Mouse (Mus musculus): ENCODE measurements around the gene Maz. TPM values are rescaled to one million over a fixed set of nuclear protein-coding genes. Genes with fewer than 3 reads are reported as not detected.

Gene Maz
- polyA plus RNA-seq, 1 experiment from 2014 or later: 42.2 TPM

GRCm38 (mm10) chr7:126999568-126999967 is 27.3 kb downstream of the Maz start:
- no peak for ATAC-seq (ENCODE audit: low read depth)
- H3K27me3 ChIP-seq: no peaks in the 10 kb centered on the region
- 46% methylated on average over 10 of the region's 10 CpGs for WGBS (ENCODE audit: insufficient replicate concordance)
- no peak overlapping the region for H3K4me2 ChIP-seq
- no peak for DNase-seq
- H3K36me3 ChIP-seq: peaks cover 9% of the 10 kb centered on the region; the same call in 1 of the 2 replicates
- H3K27ac ChIP-seq: no peak overlapping the region
- H3K4me3 ChIP-seq (replicated peaks): no peak overlapping the region
- H3K9ac ChIP-seq: no peak overlapping the region
- no peaks in the 10 kb centered on the region for H3K4me1 ChIP-seq (replicated peaks)
- no peaks in the 10 kb centered on the region for H3K9me3 ChIP-seq (replicated peaks)

GRCm38 (mm10) chr7:126996449-126996848 is 30.4 kb downstream of the Maz start:
- ATAC-seq (ENCODE audit: low read depth): no peak
- Histone ChIP-seq H3K36me3 (peaks cover 9% of the 10 kb centered on the region; the same call in 1 of the 2 replicates), H3K9ac (no peak overlapping the region), H3K4me3 (replicated peaks) (no peak overlapping the region), H3K9me3 (replicated peaks) (no peaks in the 10 kb centered on the region), H3K4me2 (no peak overlapping the region), H3K27ac (no peak overlapping the region), H3K4me1 (replicated peaks) (no peaks in the 10 kb centered on the region), H3K27me3 (no peaks in the 10 kb centered on the region)
- WGBS (ENCODE audit: insufficient replicate concordance): 64% methylated on average over 4 of the region's 4 CpGs
- no peak for DNase-seq

GRCm38 (mm10) chr7:126988816-126989215 is 38.0 kb downstream of the Maz start:
- 57% methylated on average over 8 of the region's 8 CpGs for WGBS (ENCODE audit: insufficient replicate concordance)
- no peak overlapping the region for H3K4me3 ChIP-seq (replicated peaks)
- no peaks in the 10 kb centered on the region for H3K9me3 ChIP-seq (replicated peaks)
- DNase-seq (no peak), ATAC-seq (ENCODE audit: low read depth) (no peak)
- H3K27ac ChIP-seq: no peak overlapping the region
- H3K9ac ChIP-seq: no peak overlapping the region
- H3K36me3 ChIP-seq: no peaks in the 10 kb centered on the region
- no peaks in the 10 kb centered on the region for H3K4me1 ChIP-seq (replicated peaks)
- H3K4me2 ChIP-seq: no peak overlapping the region
- H3K27me3 ChIP-seq: no peaks in the 10 kb centered on the region

- 0 out of 2 replicates have a peak, but pooled peaks cover 3% of the 10 kb centered on the region for H3K36me3 ChIP-seq
- no peaks in the 10 kb centered on the region for H3K9me3 ChIP-seq (replicated peaks)
- peaks cover 11% of the 10 kb centered on the region for H3K4me1 ChIP-seq (replicated peaks)
- H3K9ac ChIP-seq: no peak overlapping the region
- no peak overlapping the region for H3K4me2 ChIP-seq
- no peak overlapping the region for H3K4me3 ChIP-seq (replicated peaks)
- H3K27ac ChIP-seq: no peak overlapping the region
- WGBS (ENCODE audit: insufficient replicate concordance): 45% methylated on average over 9 of the region's 9 CpGs
- H3K27me3 ChIP-seq: no peaks in the 10 kb centered on the region
- no peak for DNase-seq
- no peak for ATAC-seq (ENCODE audit: low read depth)
Observed at GRCm38 (mm10) chr7:126986319-126986718, 40.5 kb downstream of the Maz start.

- WGBS (ENCODE audit: insufficient replicate concordance): 56% methylated on average over 10 of the region's 10 CpGs
Observed at GRCm38 (mm10) chr7:126984667-126985444, 42.0 kb downstream of the Maz start.

GRCm38 (mm10) chr7:126983113-126983512 is 43.7 kb downstream of the Maz start:
- DNase-seq (no peak), ATAC-seq (ENCODE audit: low read depth) (no peak)
- H3K27me3 ChIP-seq: no peaks in the 10 kb centered on the region
- H3K4me2 ChIP-seq: no peak overlapping the region
- WGBS (ENCODE audit: insufficient replicate concordance): 71% methylated on average over 7 of the region's 7 CpGs
- no peaks in the 10 kb centered on the region for H3K9me3 ChIP-seq (replicated peaks)
- H3K9ac ChIP-seq: no peak overlapping the region
- H3K36me3 ChIP-seq: peaks cover 33% of the 10 kb centered on the region
- peaks cover 31% of the 10 kb centered on the region for H3K4me1 ChIP-seq (replicated peaks)
- H3K4me3 ChIP-seq (replicated peaks): no peak overlapping the region
- no peak overlapping the region for H3K27ac ChIP-seq

More at GRCm38 (mm10) chr7:126984667-126985444, 42.0 kb downstream of the Maz start:
- ATAC-seq (ENCODE audit: low read depth): no peak
- Histone ChIP-seq H3K36me3 (peaks cover 16% of the 10 kb centered on the region), H3K27ac (no peak overlapping the region), H3K4me1 (replicated peaks) (peaks cover 17% of the 10 kb centered on the region), H3K4me3 (replicated peaks) (no peak overlapping the region), H3K4me2 (no peak overlapping the region), H3K9me3 (replicated peaks) (no peaks in the 10 kb centered on the region), H3K9ac (no peak overlapping the region), H3K27me3 (no peaks in the 10 kb centered on the region)
- DNase-seq: no peak

GRCm38 (mm10) chr7:126982054-126982453 is 44.8 kb downstream of the Maz start:
- ATAC-seq (ENCODE audit: low read depth) (no peak), DNase-seq (no peak)
- H3K4me1 ChIP-seq (replicated peaks): peaks cover 41% of the 10 kb centered on the region
- 47% methylated on average over 4 of the region's 4 CpGs for WGBS (ENCODE audit: insufficient replicate concordance)
- no peaks in the 10 kb centered on the region for H3K9me3 ChIP-seq (replicated peaks)
- no peak overlapping the region for H3K9ac ChIP-seq
- no peak overlapping the region for H3K4me2 ChIP-seq
- peaks cover 38% of the 10 kb centered on the region for H3K36me3 ChIP-seq
- no peaks in the 10 kb centered on the region for H3K27me3 ChIP-seq
- no peak overlapping the region for H3K27ac ChIP-seq
- H3K4me3 ChIP-seq (replicated peaks): no peak overlapping the region

- ATAC-seq (ENCODE audit: low read depth): no peak
- no peak overlapping the region for H3K9ac ChIP-seq
Observed at GRCm38 (mm10) chr7:126981601-126982000, 45.2 kb downstream of the Maz start.

GRCm38 (mm10) chr7:126978841-126979240 is 48.0 kb downstream of the Maz start:
- WGBS (ENCODE audit: insufficient replicate concordance): 76% methylated on average over 6 of the region's 6 CpGs
- peaks cover 38% of the 10 kb centered on the region for H3K36me3 ChIP-seq
- no peaks in the 10 kb centered on the region for H3K27me3 ChIP-seq
- no peak overlapping the region for H3K27ac ChIP-seq
- peaks cover 52% of the 10 kb centered on the region for H3K4me1 ChIP-seq (replicated peaks)
- no peak overlapping the region for H3K4me3 ChIP-seq (replicated peaks)
- H3K9me3 ChIP-seq (replicated peaks): no peaks in the 10 kb centered on the region
- no peak for ATAC-seq (ENCODE audit: low read depth)
- no peak overlapping the region for H3K4me2 ChIP-seq
- no peak for DNase-seq
- H3K9ac ChIP-seq: no peak overlapping the region

More at GRCm38 (mm10) chr7:126981601-126982000, 45.2 kb downstream of the Maz start:
- Histone ChIP-seq H3K9me3 (replicated peaks) (no peaks in the 10 kb centered on the region), H3K4me2 (no peak overlapping the region), H3K27ac (no peak overlapping the region), H3K4me1 (replicated peaks) (peaks cover 44% of the 10 kb centered on the region), H3K4me3 (replicated peaks) (no peak overlapping the region), H3K27me3 (no peaks in the 10 kb centered on the region), H3K36me3 (peaks cover 38% of the 10 kb centered on the region)
- no peak for DNase-seq
- 77% methylated on average over 2 of the region's 2 CpGs for WGBS (ENCODE audit: insufficient replicate concordance)

- DNase-seq (peak; percentile 24), ATAC-seq (ENCODE audit: low read depth) (no peak)
- Histone ChIP-seq H3K9ac (peak overlapping the region; percentile 94), H3K4me3 (replicated peaks) (peak overlapping the region; percentile 87), H3K36me3 (peaks cover 38% of the 10 kb centered on the region), H3K4me1 (replicated peaks) (peaks cover 48% of the 10 kb centered on the region), H3K27ac (peak overlapping the region; percentile 91), H3K27me3 (no peaks in the 10 kb centered on the region), H3K4me2 (peak overlapping the region; percentile 81), H3K9me3 (replicated peaks) (no peaks in the 10 kb centered on the region)
- WGBS (ENCODE audit: insufficient replicate concordance): 22% methylated on average over 14 of the region's 14 CpGs
Observed at GRCm38 (mm10) chr7:126976878-126977459, 49.9 kb downstream of the Maz start.

- under 1% methylated on average over 55 of the region's 55 CpGs for WGBS (ENCODE audit: insufficient replicate concordance)
- Histone ChIP-seq H3K27ac (peak within 1 kb of the TSS; percentile 91), H3K9ac (peak within 1 kb of the TSS; percentile 94), H3K4me2 (peak within 1 kb of the TSS; percentile 81), H3K9me3 (replicated peaks) (no peaks in the 10 kb centered on the region), H3K27me3 (no peaks in the 10 kb centered on the region), H3K4me3 (replicated peaks) (peak within 1 kb of the TSS; percentile 87), H3K36me3 (peaks cover 34% of the 10 kb centered on the region), H3K4me1 (replicated peaks) (peaks cover 40% of the 10 kb centered on the region)
- ATAC-seq (ENCODE audit: low read depth) (peak; percentile 92), DNase-seq (peak; percentile 91)
Observed at GRCm38 (mm10) chr7:126975950-126976866, 50.6 kb downstream of the Maz start, which contains the start of gene Cdiptos. TSS of gene Cdiptos (minus strand) at chr7:126976098.
